Mouse (Mus musculus) limb, embryonic 12.5 days (tissue): Measurements from ENCODE around the gene Cldn34b1. TPM values are rescaled to one million over a fixed set of nuclear protein-coding genes. Genes with fewer than 3 reads are reported as not detected.
"Not testable (repeated sequence)": the region's sequence is repeated elsewhere in the genome, so short reads cannot be mapped to it uniquely, and the experiment has no call there.

Experiments
- ATAC-seq: fragments of 200-750 bp; cut with Nextera tagmentation; 2 replicates; pipeline ENCODE4 v1.8.0; 2017; ENCODE audit warnings: low read depth, moderate TSS enrichment; ENCODE audit not compliant: insufficient number of reproducible peaks, insufficient read depth, low FRiP score, low TSS enrichment
- H3K27ac ChIP-seq: fragments of 300-500 bp; sonication (generic); 2 replicates; pipeline ENCODE4 v1.5.1; 2016; ENCODE audit warnings: mild to moderate bottlenecking, moderate library complexity
- H3K27me3 ChIP-seq: fragments of 300-500 bp; sonication (generic); 2 replicates; pipeline ENCODE4 v1.6.1; 2016; ENCODE audit warnings: mild to moderate bottlenecking, moderate library complexity
- H3K36me3 ChIP-seq: fragments of 300-500 bp; sonication (generic); 2 replicates; pipeline ENCODE4 v1.6.1; 2016; ENCODE audit warnings: mild to moderate bottlenecking, moderate library complexity
- H3K4me1 ChIP-seq: fragments of 300-500 bp; sonication (generic); replicated peaks from 2 replicates; pipeline ENCODE4 v1.6.1; 2016
- H3K4me2 ChIP-seq: fragments of 300-500 bp; sonication (generic); 2 replicates; pipeline ENCODE4 v1.6.1; 2016; ENCODE audit warnings: mild to moderate bottlenecking, moderate library complexity
- H3K4me3 ChIP-seq: fragments of 300-500 bp; sonication (generic); replicated peaks from 2 replicates; pipeline ENCODE4 v1.5.1; 2016; ENCODE audit warnings: mild to moderate bottlenecking
- H3K9ac ChIP-seq: fragments of 300-500 bp; sonication (generic); replicated peaks from 2 replicates; pipeline ENCODE4 v1.6.1; 2016; ENCODE audit warnings: mild to moderate bottlenecking, moderate library complexity
- H3K9me3 ChIP-seq: fragments of 300-500 bp; sonication (generic); 2 replicates; pipeline ENCODE4 v1.6.1; 2016; ENCODE audit warnings: mild to moderate bottlenecking, moderate library complexity
- WGBS: fragments of 180-500 bp; shearing (Covaris S2); methylation state at CpG from one replicate; pipeline ENCODE4 v1.1.7; 2016; 5-methylcytosine and 5-hydroxymethylcytosine counted together
- polyA plus RNA-seq: library from polyadenylated mRNA; unstranded; fragments of >200 nt; fragmentation: Nextera tagmentation; extraction: Ambion mirVana; gene quantifications from 2 replicates; pipeline ENCODE4 v1.2.1, GENCODE M21; 2016

Gene Cldn34b1
- not detected in 2 replicates for polyA plus RNA-seq

DNA sequence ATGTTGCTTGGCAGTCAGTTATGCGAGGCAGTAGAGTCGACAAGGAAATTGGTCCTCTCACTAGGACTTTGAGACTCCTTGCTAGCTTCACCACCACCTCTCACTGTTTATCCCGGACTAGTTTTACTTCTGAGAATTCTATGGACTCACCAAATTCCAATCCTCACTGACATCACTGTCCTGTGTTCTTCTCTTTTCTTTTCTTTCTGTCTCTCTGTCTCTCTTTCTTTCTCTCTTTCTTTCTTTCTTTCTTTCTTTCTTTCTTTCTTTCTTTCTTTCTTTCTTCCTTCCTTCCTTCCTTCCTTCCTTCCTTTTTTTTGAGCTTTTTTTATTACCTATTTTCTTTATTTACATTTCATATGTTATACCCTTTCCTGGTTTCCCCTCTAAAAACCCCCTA, at the start of gene Cldn34b1:
Gene Cldn34b1 (minus strand): TSS at position 101 of the 400 bp plus-strand sequence.
- WGBS: 89% methylated on average over 3 of the region's 3 CpGs
- H3K4me1 ChIP-seq, H3K27ac ChIP-seq, H3K27me3 ChIP-seq, H3K36me3 ChIP-seq, H3K9ac ChIP-seq, H3K4me3 ChIP-seq, ATAC-seq, H3K4me2 ChIP-seq, H3K9me3 ChIP-seq: not testable (repeated sequence)

DNA sequence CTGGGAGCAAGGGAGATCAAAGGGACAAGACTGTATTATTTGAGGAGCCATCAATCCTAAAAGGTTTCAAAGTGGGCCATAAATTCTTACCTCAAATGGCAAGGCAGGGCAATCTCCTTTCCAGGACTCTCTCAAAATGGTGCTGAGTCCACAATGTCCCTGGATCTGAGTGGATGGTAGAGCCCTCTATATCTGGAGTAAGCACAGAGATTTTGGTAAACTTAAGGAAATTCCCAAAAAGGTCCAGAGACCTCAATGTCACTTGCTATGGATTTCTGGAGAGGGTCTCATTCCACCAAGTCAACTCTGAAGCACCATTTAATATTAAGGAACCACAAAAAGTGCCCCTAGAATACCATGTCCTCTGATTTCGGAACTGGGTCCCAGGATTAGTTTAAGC, 45.8 kb upstream of the Cldn34b1 start, which contains the start of gene Magea6:
Gene Magea6 (minus strand): TSS at position 101 of the 400 bp plus-strand sequence.
- not testable (repeated sequence) for H3K9ac ChIP-seq, H3K4me1 ChIP-seq, ATAC-seq, H3K4me2 ChIP-seq, H3K36me3 ChIP-seq, H3K4me3 ChIP-seq, H3K9me3 ChIP-seq, H3K27ac ChIP-seq, H3K27me3 ChIP-seq
- 52% methylated on average over 1 of the region's 1 CpGs for WGBS

Other genes with a start within 250 kb of the Cldn34b1 start
- gene Magea6, start 45.7 kb upstream of the Cldn34b1 start, polyA plus RNA-seq: not detected in 2 replicates
- not detected in 2 replicates for gene Magea3, start 59.2 kb upstream of the Cldn34b1 start, polyA plus RNA-seq
- gene Magea8, start 105.6 kb upstream of the Cldn34b1 start, polyA plus RNA-seq: not detected in 2 replicates
- gene Magea5, start 172.9 kb upstream of the Cldn34b1 start, polyA plus RNA-seq: not detected in 2 replicates
- gene Magea1, start 199.5 kb upstream of the Cldn34b1 start, polyA plus RNA-seq: not detected in 2 replicates
- gene Magea2, start 203.4 kb upstream of the Cldn34b1 start, polyA plus RNA-seq: not detected in 2 replicates
- not detected in 2 replicates for gene Cldn34b2, start 238.1 kb upstream of the Cldn34b1 start, polyA plus RNA-seq